Mouse (Mus musculus): ENCODE results near the gene Dhrs7c.

- no peak for TF ChIP-seq CTCF (IDR thresholded peaks at IDR 0.05; ENCODE audit: low read depth, low read length)
- no peak for TF ChIP-seq GATA1 (IDR thresholded peaks at IDR 0.05; ENCODE audit: borderline replicate concordance, low read length)
- TF ChIP-seq TAL1 (conservative IDR thresholded peaks at IDR 0.05; ENCODE audit: low read depth, low read length), result no peak
These were observed 63.4 kb downstream of the Dhrs7c start for GRCm38 (mm10) chr11:67861399-67861838.
